Mouse (Mus musculus): ENCODE results near the gene Phf5a. TPM values are rescaled to one million over a fixed set of nuclear protein-coding genes. Genes with fewer than 3 reads are reported as not detected.

The Phf5a gene
- polyA plus RNA-seq, 1 experiment from 2014 or later, result 145 TPM

DNA sequence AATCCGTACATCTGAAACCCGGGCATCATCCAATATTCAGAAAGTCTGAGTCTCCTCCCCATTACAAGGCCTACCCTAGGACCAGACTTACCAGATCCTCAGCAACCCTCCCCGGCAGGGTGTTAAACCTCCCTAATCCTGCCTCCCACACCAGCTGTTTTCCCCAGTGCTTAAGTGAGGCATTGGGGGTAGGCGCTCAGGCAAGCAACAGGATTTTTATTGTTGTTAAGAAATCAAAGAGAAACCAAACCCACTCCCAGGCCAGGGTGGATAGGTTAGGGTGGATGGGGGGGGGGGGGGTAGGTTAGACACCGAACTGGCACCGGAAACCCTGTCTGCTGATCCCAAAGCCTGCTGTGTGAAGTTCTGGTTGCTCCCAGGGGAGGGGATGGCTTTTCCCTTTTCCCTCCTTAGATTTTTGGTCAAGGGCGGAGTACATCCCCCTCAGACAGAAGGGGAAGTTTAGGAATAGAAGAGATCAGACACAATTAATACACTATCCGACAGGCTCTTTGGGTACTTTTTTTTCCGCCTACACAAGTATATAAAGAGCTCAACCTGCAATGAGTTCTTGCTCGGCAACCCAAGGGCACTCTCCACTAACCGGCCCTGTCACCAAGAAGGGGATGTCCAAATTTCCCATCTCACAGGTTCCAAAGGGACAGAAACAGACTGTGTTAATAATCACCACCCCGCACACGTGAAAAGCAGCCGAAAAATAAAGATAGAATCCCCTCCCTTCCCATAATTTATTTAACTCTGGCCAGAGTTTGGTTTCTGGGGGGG lies 14.6 kb downstream of the Phf5a start:
- no peak for ATAC-seq (ENCODE audit: insufficient number of reproducible peaks, insufficient read depth, low FRiP score, low TSS enrichment)
- Histone ChIP-seq H3K4me1 (peaks cover 9% of the 10 kb centered on the region; the same call in 1 of the 2 replicates), H3K36me3 (peaks cover 15% of the 10 kb centered on the region), H3K4me2 (replicated peaks) (peak overlapping the region; percentile 97), H3K4me3 (peak overlapping the region; percentile 87), H3K9me3 (no peaks in the 10 kb centered on the region), H3K9ac (peak overlapping the region; percentile 86), H3K27me3 (no peaks in the 10 kb centered on the region), H3K27ac (peak overlapping the region; percentile 94)
- WGBS, result under 1% methylated on average over 14 of the region's 14 CpGs

DNA sequence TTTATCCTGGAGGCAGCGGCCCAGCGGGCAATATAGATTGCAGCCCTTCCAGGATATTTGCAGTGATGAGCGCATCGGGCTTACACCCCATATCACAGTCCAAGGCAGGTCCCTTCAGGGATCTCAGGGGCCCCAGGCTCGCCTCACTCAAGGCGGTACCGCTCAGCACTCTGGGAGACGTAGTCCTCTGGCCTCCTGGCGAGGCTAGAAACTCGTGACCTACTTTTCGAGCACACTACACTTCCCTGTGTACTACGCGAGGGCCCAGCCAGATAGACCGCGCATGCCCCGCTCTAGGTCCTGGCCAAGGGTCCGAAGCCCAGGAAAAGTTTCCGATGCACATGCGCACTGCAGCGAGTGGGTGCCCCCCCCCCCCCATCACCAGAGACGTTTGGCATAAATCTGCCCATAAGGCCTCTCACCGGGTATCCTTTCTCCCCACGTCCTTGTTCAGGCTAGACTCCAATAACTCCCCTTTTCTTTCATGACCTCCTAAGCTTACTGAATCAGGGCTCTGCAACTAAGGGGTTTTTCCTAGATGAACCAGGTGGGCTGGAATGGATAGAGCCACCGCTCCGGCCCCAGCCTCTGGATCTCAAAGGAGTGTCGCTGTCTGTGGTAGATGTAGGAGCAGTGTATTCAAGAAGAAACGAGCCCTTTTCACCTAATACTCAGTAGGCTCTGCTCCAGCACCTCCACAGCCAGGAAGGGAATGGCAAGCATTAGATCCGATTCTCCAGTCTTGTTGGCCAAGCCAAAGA lies 15.5 kb downstream of the Phf5a start:
- Histone ChIP-seq H3K36me3 (peaks cover 25% of the 10 kb centered on the region), H3K27ac (peak overlapping the region; percentile 94), H3K4me1 (peaks cover 9% of the 10 kb centered on the region; the same call in 1 of the 2 replicates), H3K9me3 (no peaks in the 10 kb centered on the region), H3K9ac (peak overlapping the region; percentile 86), H3K4me2 (replicated peaks) (peak overlapping the region; percentile 97), H3K27me3 (no peaks in the 10 kb centered on the region), H3K4me3 (peak overlapping the region; percentile 87)
- WGBS, result under 1% methylated on average over 28 of the region's 28 CpGs
- ATAC-seq (ENCODE audit: insufficient number of reproducible peaks, insufficient read depth, low FRiP score, low TSS enrichment), result peak; percentile 90

DNA sequence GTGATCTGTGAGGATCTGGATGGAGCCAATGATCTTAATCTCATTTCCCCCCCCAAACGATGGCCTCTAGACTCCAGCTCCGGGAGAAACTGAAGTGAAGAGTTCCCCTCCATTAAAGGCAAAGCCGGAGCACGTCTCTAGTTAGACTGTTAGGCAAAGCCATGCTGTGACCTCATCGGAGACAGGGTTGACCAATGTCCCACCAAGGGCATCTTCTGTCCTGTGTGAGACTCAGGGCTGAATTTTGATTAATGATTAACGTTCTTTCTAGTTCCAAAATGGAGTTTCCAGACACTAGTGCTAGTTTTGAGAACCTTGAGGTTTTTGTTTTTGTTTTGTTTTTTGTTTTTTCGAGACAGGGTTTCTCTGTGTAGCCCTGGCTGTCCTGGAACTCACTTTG lies 18.6 kb downstream of the Phf5a start:
- Histone ChIP-seq H3K36me3 (peaks cover 48% of the 10 kb centered on the region), H3K27ac (no peak overlapping the region), H3K4me3 (no peak overlapping the region), H3K4me1 (peaks cover 14% of the 10 kb centered on the region), H3K9ac (no peak overlapping the region), H3K4me2 (replicated peaks) (no peak overlapping the region), H3K9me3 (no peaks in the 10 kb centered on the region), H3K27me3 (no peaks in the 10 kb centered on the region)
- 91% methylated on average over 7 of the region's 7 CpGs for WGBS
- ATAC-seq (ENCODE audit: insufficient number of reproducible peaks, insufficient read depth, low FRiP score, low TSS enrichment), result no peak

DNA sequence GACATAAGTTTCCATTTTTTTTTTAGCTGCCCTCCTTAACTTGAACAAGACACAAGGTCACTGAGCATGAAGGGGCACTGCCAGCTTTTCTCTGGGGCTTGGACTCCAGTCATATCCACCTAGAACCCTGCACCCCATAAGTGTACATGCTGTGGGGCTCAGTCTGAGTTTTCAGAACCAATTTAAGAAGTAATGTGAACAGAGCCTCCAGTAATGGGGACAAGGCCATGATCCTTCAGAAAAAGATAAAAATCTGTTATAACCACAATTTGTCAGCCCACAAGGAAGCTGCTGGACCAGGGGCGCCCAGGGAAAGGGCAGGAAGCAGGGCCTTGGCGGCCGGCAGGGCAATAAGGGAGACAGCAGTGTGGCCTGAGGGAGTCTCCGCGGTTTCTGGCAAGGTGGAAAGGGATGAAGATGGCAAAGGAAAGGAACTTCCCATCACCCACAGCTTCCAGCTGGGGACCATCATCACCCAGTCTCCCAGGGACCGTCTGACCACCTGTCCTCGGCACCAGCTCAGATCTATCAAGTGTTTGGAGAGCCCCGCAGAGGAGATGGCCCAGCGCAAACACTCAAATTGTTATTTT lies 19.2 kb downstream of the Phf5a start:
- H3K36me3 ChIP-seq, result peaks cover 54% of the 10 kb centered on the region
- no peak overlapping the region for H3K4me3 ChIP-seq
- no peak overlapping the region for H3K9ac ChIP-seq
- no peak overlapping the region for H3K27ac ChIP-seq
- H3K9me3 ChIP-seq, result no peaks in the 10 kb centered on the region
- no peaks in the 10 kb centered on the region for H3K27me3 ChIP-seq
- H3K4me1 ChIP-seq, result peaks cover 14% of the 10 kb centered on the region
- H3K4me2 ChIP-seq (replicated peaks), result no peak overlapping the region
- no peak for ATAC-seq (ENCODE audit: insufficient number of reproducible peaks, insufficient read depth, low FRiP score, low TSS enrichment)
- WGBS, result 87% methylated on average over 9 of the region's 9 CpGs

- ATAC-seq (ENCODE audit: insufficient number of reproducible peaks, insufficient read depth, low FRiP score, low TSS enrichment), result no peak
- Histone ChIP-seq H3K9me3 (no peaks in the 10 kb centered on the region), H3K36me3 (peaks cover 62% of the 10 kb centered on the region), H3K9ac (no peak overlapping the region), H3K27me3 (no peaks in the 10 kb centered on the region), H3K4me1 (peaks cover 14% of the 10 kb centered on the region), H3K27ac (no peak overlapping the region), H3K4me3 (no peak overlapping the region), H3K4me2 (replicated peaks) (no peak overlapping the region)
- 95% methylated on average over 15 of the region's 15 CpGs for WGBS
Measured at GRCm38 (mm10) chr15:81851375-81851774, 20.3 kb downstream of the Phf5a start.

GRCm38 (mm10) chr15:81850718-81851117 lies 21.0 kb downstream of the Phf5a start:
- Histone ChIP-seq H3K9me3 (no peaks in the 10 kb centered on the region), H3K4me1 (peaks cover 11% of the 10 kb centered on the region), H3K4me2 (replicated peaks) (no peak overlapping the region), H3K27ac (0 out of 2 replicates have a peak overlapping the region, but pooled peaks have one; percentile 12), H3K9ac (no peak overlapping the region), H3K27me3 (no peaks in the 10 kb centered on the region), H3K4me3 (no peak overlapping the region), H3K36me3 (peaks cover 62% of the 10 kb centered on the region)
- ATAC-seq (ENCODE audit: insufficient number of reproducible peaks, insufficient read depth, low FRiP score, low TSS enrichment), result no peak
- WGBS, result 83% methylated on average over 14 of the region's 14 CpGs

GRCm38 (mm10) chr15:81849104-81849503 lies 22.6 kb downstream of the Phf5a start:
- Histone ChIP-seq H3K9ac (no peak overlapping the region), H3K27me3 (no peaks in the 10 kb centered on the region), H3K4me2 (replicated peaks) (no peak overlapping the region), H3K9me3 (no peaks in the 10 kb centered on the region), H3K4me3 (no peak overlapping the region), H3K36me3 (peaks cover 57% of the 10 kb centered on the region), H3K27ac (no peak overlapping the region), H3K4me1 (peaks cover 6% of the 10 kb centered on the region; the same call in 1 of the 2 replicates)
- WGBS, result 85% methylated on average over 9 of the region's 9 CpGs
- no peak for ATAC-seq (ENCODE audit: insufficient number of reproducible peaks, insufficient read depth, low FRiP score, low TSS enrichment)

DNA sequence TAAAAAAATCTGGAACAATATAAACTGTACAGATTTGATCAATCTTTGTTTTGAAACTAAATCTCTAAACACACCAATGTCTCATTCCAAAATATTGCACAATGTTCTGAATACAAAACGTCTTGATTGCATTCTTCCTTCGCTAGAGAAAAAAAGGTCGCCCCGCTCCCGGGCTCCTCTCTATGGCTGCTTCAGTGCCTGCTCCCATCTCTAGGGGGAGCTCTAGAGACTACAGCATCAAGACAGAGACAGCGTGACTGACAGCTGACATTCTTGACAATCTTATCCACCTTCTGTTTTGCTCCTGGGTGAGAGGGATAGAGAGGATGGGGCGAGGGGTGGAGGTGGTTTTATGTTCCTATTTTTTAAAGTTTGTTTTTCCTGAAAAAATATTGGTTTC lies 23.4 kb downstream of the Phf5a start:
- H3K4me2 ChIP-seq (replicated peaks), result no peak overlapping the region
- H3K4me3 ChIP-seq, result no peak overlapping the region
- H3K36me3 ChIP-seq, result peaks cover 56% of the 10 kb centered on the region
- no peaks in the 10 kb centered on the region for H3K9me3 ChIP-seq
- H3K27ac ChIP-seq, result no peak overlapping the region
- peaks cover 6% of the 10 kb centered on the region; the same call in 1 of the 2 replicates for H3K4me1 ChIP-seq
- H3K27me3 ChIP-seq, result no peaks in the 10 kb centered on the region
- ATAC-seq (ENCODE audit: insufficient number of reproducible peaks, insufficient read depth, low FRiP score, low TSS enrichment), result no peak
- 46% methylated on average over 7 of the region's 7 CpGs for WGBS
- H3K9ac ChIP-seq, result no peak overlapping the region

DNA sequence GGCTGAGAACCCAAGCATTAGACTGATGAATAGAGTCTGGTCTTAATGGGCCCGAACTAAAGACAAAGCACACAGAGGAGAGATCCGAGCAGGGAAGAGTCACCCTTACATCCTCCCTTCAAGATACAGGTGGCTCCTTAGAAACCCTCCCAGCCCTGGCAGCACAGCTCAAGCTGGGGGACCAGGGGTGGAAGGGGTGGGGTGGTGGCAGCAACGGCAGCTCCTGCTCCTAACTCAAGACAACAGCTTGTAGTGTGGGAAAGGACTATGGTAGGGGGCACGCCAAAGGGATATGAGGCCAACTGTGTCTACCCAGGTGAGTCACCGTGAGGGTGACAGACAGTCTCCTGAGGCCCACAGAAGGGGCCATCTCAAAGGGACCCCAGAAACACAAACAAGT lies 23.9 kb downstream of the Phf5a start:
- Histone ChIP-seq H3K4me2 (replicated peaks) (no peak overlapping the region), H3K4me1 (peaks cover 6% of the 10 kb centered on the region; the same call in 1 of the 2 replicates), H3K4me3 (no peak overlapping the region), H3K27me3 (no peaks in the 10 kb centered on the region), H3K9ac (no peak overlapping the region), H3K36me3 (peaks cover 52% of the 10 kb centered on the region), H3K9me3 (no peaks in the 10 kb centered on the region), H3K27ac (no peak overlapping the region)
- ATAC-seq (ENCODE audit: insufficient number of reproducible peaks, insufficient read depth, low FRiP score, low TSS enrichment), result no peak
- WGBS, result 88% methylated on average over 5 of the region's 5 CpGs

DNA sequence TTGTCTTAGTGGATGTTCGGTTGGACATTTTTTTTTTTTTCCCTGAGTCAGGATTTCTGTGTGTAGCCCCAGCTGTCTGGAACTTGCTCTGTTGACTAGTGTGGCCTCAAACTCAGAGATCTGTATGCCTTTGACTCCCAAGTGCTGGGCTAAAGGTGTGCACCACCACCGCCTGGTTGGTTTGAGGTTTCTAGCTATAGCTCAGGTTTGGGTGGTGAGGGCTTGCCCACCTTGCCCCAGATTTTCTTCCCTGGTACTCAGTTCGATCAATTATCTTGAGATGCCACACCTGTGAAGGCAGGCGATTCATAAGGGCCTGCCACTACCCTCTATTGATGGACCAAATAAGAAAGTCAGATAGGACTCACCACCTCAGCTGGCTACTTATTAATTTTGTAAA lies 24.6 kb downstream of the Phf5a start:
- Histone ChIP-seq H3K27me3 (no peaks in the 10 kb centered on the region), H3K36me3 (peaks cover 47% of the 10 kb centered on the region), H3K27ac (no peak overlapping the region), H3K4me1 (peaks cover 6% of the 10 kb centered on the region; the same call in 1 of the 2 replicates), H3K9me3 (no peaks in the 10 kb centered on the region), H3K4me3 (no peak overlapping the region), H3K4me2 (replicated peaks) (no peak overlapping the region), H3K9ac (no peak overlapping the region)
- 89% methylated on average over 4 of the region's 4 CpGs for WGBS
- ATAC-seq (ENCODE audit: insufficient number of reproducible peaks, insufficient read depth, low FRiP score, low TSS enrichment), result no peak

DNA sequence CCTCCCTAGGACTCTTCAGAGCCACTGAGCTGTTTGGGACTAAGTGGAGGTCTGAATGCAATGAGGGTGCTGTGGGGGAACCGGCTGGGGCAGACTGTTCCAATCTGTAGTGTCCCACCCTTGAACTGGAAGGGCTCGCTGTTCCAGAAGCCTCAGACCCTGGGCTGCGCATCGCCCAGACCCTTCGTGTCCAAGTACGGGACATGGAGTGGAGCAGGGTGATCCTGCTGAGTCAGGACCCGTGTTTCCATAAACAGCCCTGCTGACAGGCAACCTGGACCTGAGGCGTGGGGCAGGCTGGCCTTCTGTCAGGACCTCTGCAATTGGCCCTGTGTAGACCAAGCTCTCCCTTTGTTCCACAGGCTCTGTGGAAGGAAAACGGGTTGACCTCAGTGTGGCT lies 25.0 kb downstream of the Phf5a start:
- Histone ChIP-seq H3K9ac (no peak overlapping the region), H3K27me3 (no peaks in the 10 kb centered on the region), H3K27ac (no peak overlapping the region), H3K36me3 (peaks cover 43% of the 10 kb centered on the region), H3K4me3 (no peak overlapping the region), H3K4me1 (peaks cover 6% of the 10 kb centered on the region; the same call in 1 of the 2 replicates), H3K4me2 (replicated peaks) (no peak overlapping the region), H3K9me3 (no peaks in the 10 kb centered on the region)
- 86% methylated on average over 9 of the region's 9 CpGs for WGBS
- ATAC-seq (ENCODE audit: insufficient number of reproducible peaks, insufficient read depth, low FRiP score, low TSS enrichment), result no peak

All from embryonic facial prominence, embryonic 12.5 days (tissue).